Mouse (Mus musculus) T-helper 17 cell (primary cell): ENCODE measurements around the gene Fgfbp1.

Source experiments
- in situ Hi-C, 2 experiments: fragments of 300-600 bp; cut with MboI, MseI; formaldehyde crosslinking; loops; 1 replicate in 1 of 2; 2 replicates in 1 of 2; pipeline ENCODE4 v1.15.1; 2025; ENCODE audit warnings: high pct_unique_total_duplicates in 2 of 2

Fgfbp1 gene

DNA sequence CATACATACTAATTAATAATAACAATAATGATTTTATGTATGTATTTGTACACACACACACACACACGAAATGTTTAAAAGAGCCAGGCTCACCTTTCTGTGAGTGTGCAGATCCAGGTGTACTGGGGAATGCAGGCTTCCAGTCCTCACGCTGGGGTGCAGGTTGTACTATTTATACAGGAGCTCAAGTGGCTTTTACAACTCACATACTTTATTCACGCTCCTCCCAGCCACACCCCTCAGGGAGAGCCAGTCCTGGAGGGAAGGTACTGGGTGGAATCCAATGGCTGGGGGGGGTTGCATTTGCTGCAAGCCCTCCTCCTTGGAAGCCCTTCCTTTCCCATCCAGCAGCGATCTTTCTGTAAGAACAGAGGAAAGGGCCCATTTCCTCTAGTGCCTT is at the start of gene Fgfbp1:
Fgfbp1 (minus strand) TSS at position 160 of the 400 bp plus-strand sequence.
- in situ Hi-C loops: no loop called here

DNA sequence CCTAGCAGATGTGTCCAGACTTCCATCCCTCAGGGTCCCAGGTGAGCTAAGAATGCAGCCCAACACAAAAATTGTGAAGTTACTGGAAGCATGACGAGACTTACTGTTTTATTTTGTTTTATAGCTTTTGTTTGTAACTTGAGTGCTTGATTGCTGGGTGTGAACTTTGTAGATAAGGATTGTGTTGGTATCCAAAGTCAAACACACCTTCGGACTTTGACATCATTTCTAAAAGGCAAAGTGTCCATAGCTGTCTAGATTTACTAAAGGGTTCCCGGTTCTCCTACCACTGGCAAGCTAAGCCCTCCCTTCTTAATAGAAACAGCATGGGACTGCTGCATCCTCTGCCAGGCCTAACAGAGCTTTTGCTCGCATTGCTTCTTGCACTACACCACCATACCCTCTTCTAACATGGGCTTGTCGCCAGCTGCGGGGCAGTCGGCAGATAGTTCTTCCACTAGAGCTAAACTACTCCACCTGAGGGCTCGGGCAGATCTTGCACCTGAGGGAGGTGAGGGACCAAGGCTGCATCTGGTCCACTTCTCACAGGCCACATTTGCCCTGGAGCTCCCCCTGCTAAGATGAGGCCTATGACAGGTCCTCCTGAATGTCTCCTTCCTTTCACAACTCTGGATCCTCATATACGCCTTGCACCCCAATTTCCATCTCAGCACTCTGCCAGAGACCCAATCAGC is 16.9 kb upstream of the Fgfbp1 start:
- in situ Hi-C loops: loop anchor here in 1 of 2 experiments (10.0 kb wide), 1 partner anchor 104 kb away; no protein-coding TSS in a partner anchor

DNA sequence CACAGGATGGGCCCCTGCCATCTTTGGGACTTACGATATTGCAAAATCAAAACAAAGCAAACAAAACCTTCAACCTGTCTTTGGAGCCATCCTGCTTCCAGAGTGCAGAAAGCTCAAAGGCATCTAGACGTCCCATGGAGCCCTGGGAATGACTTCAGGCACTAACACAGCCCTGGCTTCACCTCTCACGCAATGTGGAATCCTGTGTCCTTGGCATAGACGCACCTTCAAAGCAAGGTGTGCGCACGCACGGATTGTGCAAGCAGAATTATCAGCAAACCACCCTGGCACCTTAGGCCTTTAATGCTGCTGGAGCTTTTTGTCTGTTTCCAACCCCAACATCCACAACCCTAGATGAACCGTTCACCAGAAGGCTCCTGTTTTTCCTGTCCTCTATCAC is 16.0 kb upstream of the Fgfbp1 start:
- in situ Hi-C loops: loop anchor here in 1 of 2 experiments (10.0 kb wide), 1 partner anchor 103 kb away; no protein-coding TSS in a partner anchor

DNA sequence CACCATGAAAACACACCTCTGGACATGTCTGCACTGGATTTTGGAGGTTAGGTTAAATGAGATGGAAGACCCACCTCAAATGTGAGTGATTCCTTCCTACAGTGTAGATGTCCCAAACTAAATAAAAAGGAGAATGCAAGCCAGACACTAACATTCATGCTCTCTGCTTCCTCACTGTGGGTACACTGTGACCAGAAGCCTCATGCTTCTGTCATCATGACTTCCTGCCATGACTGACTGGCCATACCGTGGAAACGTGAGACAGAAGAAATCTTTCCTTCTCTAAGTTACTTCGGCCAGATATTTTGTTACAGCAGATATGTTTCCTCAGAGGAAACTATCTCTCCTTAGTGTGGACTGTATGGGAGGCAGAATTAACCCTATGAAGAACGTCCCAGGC is 14.6 kb upstream of the Fgfbp1 start:
- in situ Hi-C loops: loop anchor here in 1 of 2 experiments (10.0 kb wide), 1 partner anchor 101 kb away; no protein-coding TSS in a partner anchor

DNA sequence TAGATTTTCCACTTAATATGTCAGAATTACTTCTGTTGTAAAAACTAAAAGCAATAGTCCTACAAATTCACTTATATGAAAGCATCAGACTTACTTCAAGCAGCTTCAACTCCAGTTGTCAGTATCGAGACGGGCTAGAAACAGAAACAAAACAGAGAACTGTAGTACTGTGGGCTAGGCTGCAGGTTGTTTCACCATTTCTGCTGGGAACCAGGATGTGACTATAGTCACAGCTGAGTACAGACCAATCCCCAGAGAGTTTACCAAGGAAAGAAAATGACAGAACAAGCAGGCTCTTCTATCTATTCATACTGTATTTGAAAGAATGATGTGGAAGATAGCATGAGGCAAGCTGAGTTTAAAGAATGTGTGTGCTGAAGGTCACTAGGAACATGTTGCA is 13.4 kb upstream of the Fgfbp1 start:
- in situ Hi-C loops: loop anchor here (5.0 to 10.0 kb wide), 3 partner anchors 73 to 158 kb away; no protein-coding TSS in a partner anchor

DNA sequence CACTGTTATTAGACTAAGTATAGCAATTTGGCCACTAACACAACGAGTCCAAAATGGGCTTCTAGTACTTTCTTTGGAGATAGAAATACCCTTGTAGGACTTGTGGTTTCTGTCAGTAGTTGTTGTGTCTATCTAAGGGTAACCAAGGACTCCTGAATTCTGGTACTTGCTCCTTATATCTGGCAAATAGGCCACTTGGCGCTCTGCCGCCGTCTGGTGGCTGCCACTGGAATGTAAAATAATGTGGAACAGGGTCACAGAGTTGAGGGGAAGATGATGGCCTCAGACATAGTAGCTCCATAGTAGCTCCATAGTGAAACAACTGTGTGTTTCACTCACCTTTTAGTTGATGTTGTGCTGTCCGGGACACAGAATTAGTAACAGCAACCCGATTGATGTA is 8.7 kb upstream of the Fgfbp1 start:
- in situ Hi-C loops: loop anchor here (5.0 to 10.0 kb wide), 3 partner anchors 68 to 153 kb away; no protein-coding TSS in a partner anchor

DNA sequence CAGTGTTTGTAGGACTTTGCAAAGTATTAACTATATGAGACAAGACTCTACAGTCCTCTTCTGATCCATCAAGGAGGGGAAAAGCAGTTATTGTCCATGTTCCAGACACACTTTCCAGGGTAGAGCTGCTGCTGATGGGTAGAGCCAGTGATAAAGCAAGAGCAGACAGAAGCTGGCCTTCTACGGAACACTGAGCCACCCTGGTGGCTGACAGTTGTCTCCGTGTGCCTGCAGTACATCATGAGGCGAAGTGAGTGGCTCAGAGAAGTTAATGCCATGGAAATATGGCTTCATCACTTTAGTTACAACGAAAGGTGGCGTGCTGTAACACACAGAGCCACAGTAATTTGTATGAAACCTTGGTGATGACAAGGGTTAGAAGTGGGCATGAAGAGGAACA is 7.4 kb upstream of the Fgfbp1 start:
- in situ Hi-C loops: loop anchor here in 1 of 2 experiments (5.0 kb wide), 1 partner anchor 62 kb away; no protein-coding TSS in a partner anchor

DNA sequence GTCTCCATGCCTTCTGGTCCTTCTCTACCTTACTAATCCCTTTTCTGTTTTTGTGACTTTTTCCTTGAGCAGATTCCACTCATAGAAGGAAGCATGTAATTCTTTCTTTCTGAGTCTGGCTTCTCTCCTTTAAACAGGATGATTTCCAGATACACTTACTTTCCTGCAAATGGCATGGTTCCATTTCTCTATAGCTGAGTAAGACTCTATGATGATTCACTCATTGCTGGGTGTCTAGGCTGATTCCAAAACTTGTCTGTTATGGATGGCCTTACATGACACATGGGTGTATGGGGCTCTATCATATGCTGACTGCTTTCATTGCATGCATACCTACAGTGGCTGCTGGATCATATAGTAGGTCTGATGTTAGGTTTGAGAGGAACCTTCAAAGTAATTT is 4.6 kb upstream of the Fgfbp1 start:
- in situ Hi-C loops: loop anchor here in 1 of 2 experiments (5.0 kb wide), 1 partner anchor 59 kb away; no protein-coding TSS in a partner anchor

DNA sequence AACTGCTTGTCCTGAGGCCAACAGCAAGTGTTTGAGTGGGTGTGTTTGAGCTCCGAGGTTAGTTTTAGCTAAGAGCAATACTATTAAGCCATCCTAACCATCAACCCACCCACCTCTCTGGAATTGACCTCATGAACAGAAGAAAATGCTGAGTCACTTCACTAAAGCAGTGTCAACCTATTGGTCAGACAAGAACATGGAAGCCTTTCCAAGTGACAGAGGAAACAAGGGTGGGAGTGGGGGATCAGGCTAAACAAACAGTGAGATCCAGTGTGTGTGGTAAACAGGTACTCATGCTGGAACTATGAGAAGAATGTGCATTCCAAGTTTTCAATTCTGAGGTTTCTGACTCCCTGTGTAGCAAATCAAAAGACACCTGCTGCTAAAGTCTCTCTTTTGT is 1.3 kb upstream of the Fgfbp1 start:
- in situ Hi-C loops: no loop called here

DNA sequence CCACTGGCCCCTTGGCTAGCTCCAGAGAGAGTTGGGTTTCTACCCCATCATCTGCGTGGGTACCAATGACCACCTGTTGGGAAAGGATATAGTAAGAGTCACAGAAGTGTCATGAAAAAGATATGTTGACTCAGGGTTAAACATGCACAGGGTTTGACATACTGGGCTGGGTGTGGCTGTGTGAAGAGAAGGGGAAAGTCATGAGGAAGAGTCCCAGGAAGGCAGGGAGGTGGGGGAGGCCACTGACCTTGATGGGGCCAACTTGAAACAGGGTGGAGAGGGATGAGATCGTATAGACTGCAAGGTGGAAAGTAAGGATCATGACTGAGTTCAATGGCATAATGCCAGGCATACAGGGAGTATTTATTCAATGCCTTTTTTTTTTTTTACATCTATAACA is 1.2 kb downstream of the Fgfbp1 start:
- in situ Hi-C loops: no loop called here

DNA sequence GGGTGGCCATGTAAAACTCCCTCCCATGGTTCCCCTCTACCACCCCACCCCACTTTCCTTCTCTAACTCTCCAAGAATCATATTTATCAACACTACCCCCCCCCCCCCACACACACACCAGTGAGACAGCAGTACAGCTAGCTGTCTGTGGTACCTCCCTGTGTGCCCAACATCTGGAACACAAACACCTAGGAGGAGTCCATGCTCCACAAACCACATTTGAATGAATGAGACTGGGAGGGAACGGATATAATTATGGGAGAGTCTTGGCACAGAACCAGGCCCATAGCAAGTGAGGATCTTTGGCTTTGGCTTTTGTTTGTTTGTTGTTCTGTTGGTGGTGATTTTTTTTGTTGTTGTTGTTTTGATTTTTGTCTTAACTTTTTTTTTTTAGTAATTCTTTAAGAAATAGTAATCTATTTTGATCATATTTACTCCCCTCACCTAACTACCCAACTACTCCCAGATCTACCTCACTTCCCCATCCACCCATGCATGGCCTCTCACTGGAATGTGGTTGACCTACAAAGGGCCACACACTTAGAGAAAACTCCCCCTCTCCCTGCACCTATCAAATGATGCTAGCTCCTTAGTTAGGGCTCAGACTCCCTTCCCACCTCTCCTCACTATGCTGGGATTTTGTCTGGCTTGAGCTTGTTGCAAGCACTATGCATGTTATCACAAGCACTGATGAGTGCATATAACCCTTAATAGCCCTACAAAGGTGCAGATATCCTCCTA is 4.6 kb downstream of the Fgfbp1 start:
- in situ Hi-C loops: loop anchor here in 1 of 2 experiments (5.0 kb wide), 1 partner anchor 80 kb away; no protein-coding TSS in a partner anchor

DNA sequence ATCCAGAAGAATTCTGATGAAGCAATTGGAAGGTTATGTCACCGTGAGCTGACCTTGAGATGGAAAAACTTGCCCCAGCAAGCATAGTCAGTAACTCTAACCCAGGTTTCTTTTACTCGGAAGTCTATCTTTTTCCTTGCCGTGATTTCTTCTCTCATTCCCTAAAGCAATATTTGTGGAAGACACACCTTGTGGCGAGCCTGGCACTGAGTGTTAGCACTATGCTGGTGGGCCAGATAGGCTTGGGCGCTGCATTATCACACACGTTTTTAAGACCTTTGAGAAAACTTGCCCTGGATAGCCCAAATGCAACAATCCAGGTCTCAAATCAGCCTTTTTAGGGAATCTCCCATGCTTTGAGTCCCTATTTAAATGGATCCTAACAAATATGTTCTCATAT is 7.4 kb downstream of the Fgfbp1 start:
- in situ Hi-C loops: no loop called here

DNA sequence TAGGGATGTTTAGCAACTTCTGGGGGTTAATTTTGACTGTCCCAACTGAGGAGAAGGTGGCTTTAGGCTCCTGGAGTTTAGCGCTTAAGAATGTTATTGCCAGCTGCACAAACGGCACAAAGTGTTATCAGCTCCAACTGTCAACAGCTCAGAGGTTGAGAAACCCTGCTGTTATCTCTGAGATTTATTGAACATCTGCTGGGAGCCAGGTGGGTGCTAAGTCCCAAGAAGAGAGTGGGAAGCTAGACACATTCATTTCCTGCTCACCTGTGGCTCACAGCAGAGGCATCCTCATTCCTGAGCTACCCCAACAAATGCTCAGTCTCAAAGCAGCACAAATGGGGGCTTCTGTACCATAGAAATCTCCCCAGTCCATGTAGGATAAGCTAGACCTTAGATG is 10.4 kb downstream of the Fgfbp1 start:
- in situ Hi-C loops: no loop called here

DNA sequence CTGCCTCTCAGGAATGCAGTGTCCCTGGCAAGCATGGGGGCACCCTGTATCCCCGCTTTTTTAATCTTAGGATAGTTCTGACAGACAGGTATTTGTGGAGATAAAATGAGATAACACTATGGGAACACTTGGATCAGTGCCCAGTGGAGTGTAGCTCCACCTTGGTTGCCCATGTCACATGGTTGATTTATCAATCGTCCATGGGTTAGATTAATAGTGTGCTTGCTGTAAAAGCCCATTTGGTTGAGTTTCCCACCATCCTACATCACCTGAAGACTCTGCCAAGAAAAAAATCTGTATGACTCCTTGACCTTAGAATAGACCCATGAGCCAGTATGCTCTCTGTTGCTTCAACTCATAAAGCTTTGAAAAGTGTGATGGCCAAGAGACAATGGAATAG is 11.0 kb downstream of the Fgfbp1 start:
- in situ Hi-C loops: no loop called here

DNA sequence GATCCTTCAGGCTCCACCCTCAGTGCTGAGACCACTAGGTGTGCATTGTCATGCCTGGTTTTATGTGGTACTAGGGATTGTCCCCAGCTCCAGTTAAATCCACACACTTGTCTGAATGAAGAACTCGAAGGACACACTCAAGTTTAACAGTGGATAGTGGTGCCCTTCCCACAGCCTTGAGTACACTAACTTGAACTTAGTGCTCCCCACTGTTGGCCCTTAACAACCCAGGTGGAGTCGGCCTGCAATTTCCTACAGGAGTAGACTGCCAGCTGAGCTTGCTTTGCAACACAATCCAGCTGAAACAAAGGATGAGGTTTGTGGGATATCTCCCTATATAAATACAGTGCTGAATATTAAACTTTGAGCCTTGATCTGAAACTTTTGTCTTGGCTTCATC is 12.9 kb downstream of the Fgfbp1 start:
- in situ Hi-C loops: no loop called here

DNA sequence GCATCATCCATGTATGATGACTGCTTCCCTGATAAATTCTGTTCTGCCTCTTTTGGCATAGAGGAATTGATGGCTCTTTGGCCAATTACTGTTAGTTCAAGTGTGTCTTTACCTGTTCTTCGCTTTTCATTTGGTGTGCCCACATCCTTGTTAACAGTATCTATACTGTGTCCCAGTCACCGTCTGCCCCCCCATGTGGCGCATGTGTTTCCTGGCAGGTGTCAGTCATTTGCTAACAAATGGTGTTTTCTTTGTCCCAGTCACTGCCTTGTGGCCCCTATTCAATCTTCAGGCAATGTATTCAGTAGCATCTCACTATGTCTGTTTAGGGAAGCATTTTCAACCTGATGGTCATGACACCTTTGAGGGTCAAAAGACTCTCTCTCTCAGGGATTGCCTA is 20.5 kb downstream of the Fgfbp1 start:
- in situ Hi-C loops: no loop called here

DNA sequence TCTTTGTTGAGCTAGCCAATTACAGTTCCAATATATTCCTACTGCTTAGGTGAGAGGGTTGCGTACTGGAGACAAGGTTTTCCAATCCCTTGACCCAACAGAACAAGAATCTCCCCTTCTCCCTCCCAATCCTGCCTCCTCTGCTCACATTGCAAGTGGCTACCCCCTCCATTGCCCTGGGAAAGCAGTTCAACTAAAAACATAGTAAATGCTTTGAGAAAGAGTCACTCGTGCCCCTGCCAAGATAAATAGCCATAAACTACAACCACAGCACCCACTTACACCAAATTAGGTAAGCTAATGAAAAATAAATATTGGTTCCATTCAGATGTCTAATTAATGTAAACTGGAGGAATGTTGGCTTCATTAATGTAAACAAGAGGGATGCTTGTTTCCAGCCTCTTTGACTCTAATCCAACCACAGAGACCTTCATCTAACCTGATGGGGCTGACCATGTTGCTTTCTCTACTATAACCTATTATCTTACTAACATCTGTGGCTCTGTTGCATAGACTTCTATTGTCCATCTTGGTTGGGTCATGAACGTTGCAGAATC is 21.6 kb downstream of the Fgfbp1 start:
- in situ Hi-C loops: no loop called here

DNA sequence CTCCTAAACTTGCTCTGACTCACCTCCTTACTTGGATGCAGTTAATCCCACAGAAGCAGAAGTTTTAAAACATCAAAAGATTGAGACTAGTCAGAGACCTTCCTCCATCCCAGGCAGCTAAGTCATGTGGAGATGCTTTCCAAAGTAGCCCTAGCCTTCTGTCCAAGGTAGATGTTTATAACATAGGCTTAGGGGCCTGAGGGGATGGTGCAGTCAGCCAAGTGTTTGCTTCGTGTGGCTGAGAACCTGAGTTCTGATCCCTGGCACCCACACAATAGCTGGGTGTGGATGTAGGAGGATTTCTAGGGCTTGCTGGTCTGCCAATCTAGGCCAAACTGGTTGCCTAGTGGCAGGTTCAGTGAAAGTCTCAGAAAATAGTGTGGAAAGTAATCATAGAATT is 28.3 kb downstream of the Fgfbp1 start:
- in situ Hi-C loops: no loop called here

DNA sequence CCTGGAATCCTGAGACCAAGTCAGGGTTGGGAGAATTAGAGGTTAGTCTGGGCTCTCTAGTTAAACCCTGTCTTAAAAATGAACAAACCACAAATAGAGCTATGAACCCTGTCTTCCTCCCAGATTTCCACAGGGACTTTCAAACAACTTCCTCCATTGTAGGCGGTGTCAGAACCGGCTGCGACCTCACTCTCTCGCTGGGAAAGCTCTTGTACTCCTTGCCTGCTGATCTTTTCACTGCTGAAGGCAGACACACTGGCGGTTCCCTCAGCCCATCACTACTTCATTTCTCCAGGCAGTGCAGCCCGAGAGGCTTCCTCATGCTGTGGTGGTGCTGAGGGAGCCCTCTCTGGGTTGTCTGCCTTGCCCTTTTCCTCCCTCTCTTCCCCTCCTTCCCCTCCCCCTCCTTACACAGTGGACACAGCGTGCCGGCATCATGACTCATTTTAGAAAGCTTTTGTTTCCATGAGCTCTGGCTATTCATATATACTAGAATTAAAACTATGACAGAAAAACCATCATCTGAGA is 32.8 kb downstream of the Fgfbp1 start:
- in situ Hi-C loops: loop anchor here (5.0 to 10.0 kb wide), 3 partner anchors 77 to 714 kb away; partner anchors contain the start of genes Cpeb2 (in 1 of the 2) and Tapt1 (in 1 of the 2)

DNA sequence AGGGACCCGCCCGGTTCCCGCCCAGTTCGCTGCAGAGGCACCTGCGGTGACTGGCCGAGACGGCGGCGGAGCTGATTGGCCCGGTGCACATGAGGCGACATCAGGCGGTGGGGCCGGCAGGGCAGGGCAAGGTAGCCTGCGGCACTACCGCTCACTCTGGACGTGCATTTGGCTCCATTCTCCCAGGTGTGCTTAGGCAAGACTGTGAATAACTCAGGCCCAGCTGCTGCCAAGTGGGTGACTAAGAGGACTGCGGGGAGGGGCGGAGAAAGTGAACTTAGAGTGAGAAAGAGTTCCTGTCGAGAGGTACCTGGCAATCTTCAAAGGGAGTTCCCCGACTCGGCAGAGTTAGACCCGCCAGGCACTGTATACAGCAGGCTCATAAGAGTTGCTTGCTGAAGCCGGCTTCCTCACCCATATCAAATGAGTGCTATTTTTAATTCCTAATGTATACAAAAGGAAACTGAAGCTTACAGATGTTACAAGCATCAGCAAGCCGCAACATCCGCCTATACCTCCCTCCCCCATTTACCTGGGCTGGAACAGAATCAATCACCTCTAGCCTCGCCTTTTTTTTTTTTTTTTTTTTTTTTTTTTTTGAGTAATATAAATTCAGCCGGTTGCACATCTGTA is 33.4 kb downstream of the Fgfbp1 start:
- in situ Hi-C loops: loop anchor here (5.0 to 10.0 kb wide), 3 partner anchors 76 to 713 kb away; partner anchors contain the start of genes Cpeb2 (in 1 of the 2) and Tapt1 (in 1 of the 2)

DNA sequence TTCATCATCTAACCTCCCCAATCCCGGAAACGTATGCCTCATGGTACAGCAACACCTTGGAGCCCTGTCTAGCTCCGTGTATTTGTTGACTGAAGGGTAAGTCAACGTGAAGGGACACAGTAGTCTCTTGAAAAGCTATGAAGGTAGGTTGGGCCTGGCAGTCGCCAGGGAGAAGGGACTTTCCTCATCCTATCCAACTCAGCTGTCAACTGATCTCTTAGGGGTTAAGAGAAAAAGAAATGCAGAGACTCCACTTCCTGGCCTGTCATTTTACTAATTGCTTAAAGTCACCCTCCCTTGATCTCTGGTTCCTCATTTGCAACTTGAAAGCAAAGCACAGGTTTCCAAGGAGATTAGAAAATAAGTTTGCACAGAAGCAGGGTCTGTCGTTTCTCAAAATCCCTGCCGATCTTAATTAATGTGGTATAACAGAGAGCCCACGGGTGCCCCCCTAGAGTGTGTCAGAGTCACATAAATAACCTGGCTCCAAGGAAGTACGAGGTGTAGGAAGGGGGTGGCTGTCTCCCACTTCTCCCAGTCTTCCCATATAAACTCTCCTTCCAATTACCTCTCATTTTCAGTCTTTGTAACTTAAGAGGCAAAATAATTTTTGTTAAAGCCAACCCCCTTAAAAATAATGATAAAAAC is 34.1 kb downstream of the Fgfbp1 start:
- in situ Hi-C loops: loop anchor here (5.0 to 10.0 kb wide), 3 partner anchors 75 to 713 kb away; partner anchors contain the start of genes Cpeb2 (in 1 of the 2) and Tapt1 (in 1 of the 2)
